Mouse (Mus musculus) forebrain, embryonic 15.5 days (tissue): ENCODE measurements around the gene Paxx. TPM values are rescaled to one million over a fixed set of nuclear protein-coding genes. Genes with fewer than 3 reads are reported as not detected.
"Not testable (repeated sequence)": the region's sequence is repeated elsewhere in the genome, so short reads cannot be mapped to it uniquely, and the experiment has no call there.

ENCODE experiments used
- ATAC-seq: fragments of 200-750 bp; cut with Nextera tagmentation; replicated peaks from 2 replicates; pipeline ENCODE4 v1.8.0; 2017; ENCODE audit warnings: mild to moderate bottlenecking, moderate TSS enrichment, moderate library complexity
- H3K27ac ChIP-seq: fragments of 300-500 bp; sonication (generic); replicated peaks from 2 replicates; pipeline ENCODE4 v1.5.1; 2015; ENCODE audit warnings: mild to moderate bottlenecking, inconsistent platforms
- H3K27me3 ChIP-seq: fragments of 300-500 bp; sonication (generic); 2 replicates; pipeline ENCODE4 v1.6.1; 2015; ENCODE audit warnings: inconsistent platforms
- H3K36me3 ChIP-seq: fragments of 300-500 bp; sonication (generic); 2 replicates; pipeline ENCODE4 v1.6.1; 2015; ENCODE audit warnings: mild to moderate bottlenecking, inconsistent platforms
- H3K4me1 ChIP-seq: fragments of 300-500 bp; sonication (generic); 2 replicates; pipeline ENCODE4 v1.6.1; 2015; ENCODE audit warnings: inconsistent platforms
- H3K4me2 ChIP-seq: fragments of 300-500 bp; sonication (generic); replicated peaks from 2 replicates; pipeline ENCODE4 v1.6.1; 2015; ENCODE audit warnings: mild to moderate bottlenecking, inconsistent platforms
- H3K4me3 ChIP-seq: fragments of 300-500 bp; sonication (generic); 2 replicates; pipeline ENCODE4 v1.5.1; 2015; ENCODE audit warnings: mild to moderate bottlenecking, inconsistent platforms
- H3K9ac ChIP-seq: fragments of 300-500 bp; sonication (generic); replicated peaks from 2 replicates; pipeline ENCODE4 v1.6.1; 2015; ENCODE audit warnings: mild to moderate bottlenecking, inconsistent platforms
- H3K9me3 ChIP-seq: fragments of 300-500 bp; sonication (generic); 2 replicates; pipeline ENCODE4 v1.6.1; 2016; ENCODE audit warnings: inconsistent platforms
- WGBS: fragments of 180-500 bp; shearing (Covaris S2); methylation state at CpG from one replicate; pipeline ENCODE4 v1.1.7; 2015; ENCODE audit warnings: mixed read lengths; 5-methylcytosine and 5-hydroxymethylcytosine counted together
- microRNA-seq: library from miRNA; unstranded; fragments of <30 nt; microRNA quantifications from one replicate; pipeline ENCODE4, GENCODE M21; 2016
- polyA plus RNA-seq: library from polyadenylated mRNA; unstranded; fragments of >200 nt; fragmentation: Nextera tagmentation; extraction: Ambion mirVana; gene quantifications from 2 replicates; pipeline ENCODE4 v1.2.1, GENCODE M21; 2015

Gene Paxx
- polyA plus RNA-seq, 1 experiment from 2014 or later, result 101 TPM

GRCm38 (mm10) chr2:25417426-25417825 lies 43.5 kb downstream of the Paxx start:
- H3K4me3 ChIP-seq, result no peak overlapping the region
- H3K27ac ChIP-seq, result no peak overlapping the region
- H3K36me3 ChIP-seq, result no peaks in the 10 kb centered on the region
- 10% methylated on average over 3 of the region's 3 CpGs for WGBS
- no peaks in the 10 kb centered on the region for H3K27me3 ChIP-seq
- no peaks in the 10 kb centered on the region for H3K4me1 ChIP-seq
- no peak for ATAC-seq
- no peaks in the 10 kb centered on the region for H3K9me3 ChIP-seq
- H3K4me2 ChIP-seq, result no peak overlapping the region
- H3K9ac ChIP-seq, result no peak overlapping the region

GRCm38 (mm10) chr2:25413436-25413835 lies 47.5 kb downstream of the Paxx start:
- not testable (repeated sequence) for H3K4me2 ChIP-seq, ATAC-seq, H3K9ac ChIP-seq, H3K4me3 ChIP-seq, H3K27me3 ChIP-seq, H3K27ac ChIP-seq, H3K9me3 ChIP-seq, H3K4me1 ChIP-seq
- peaks cover 29% of the 10 kb centered on the region for H3K36me3 ChIP-seq

GRCm38 (mm10) chr2:25408908-25409307 lies 52.0 kb downstream of the Paxx start:
- Histone ChIP-seq H3K9me3 (no peaks in the 10 kb centered on the region), H3K4me3 (no peak overlapping the region), H3K4me2 (no peak overlapping the region), H3K27me3 (no peaks in the 10 kb centered on the region), H3K9ac (no peak overlapping the region), H3K27ac (no peak overlapping the region), H3K36me3 (peaks cover 42% of the 10 kb centered on the region), H3K4me1 (peaks cover 25% of the 10 kb centered on the region)
- ATAC-seq, result no peak
- WGBS, result 91% methylated on average over 10 of the region's 10 CpGs

Small RNAs within 50 kb of the gene (microRNA-seq; reads per million reads assigned to microRNA genes)
- not detected for gene Mir3087

Other genes starting within 250 kb of the Paxx start
- 96.7 and 102 TPM in 2 replicates for gene Nelfb, start 249.6 kb downstream of the Paxx start, polyA plus RNA-seq
- not detected in 2 replicates for gene Stpg3, start 246.5 kb downstream of the Paxx start, polyA plus RNA-seq
- 1.2 TPM in 1 of 2 replicates, not detected in the other for gene Fam166a, start 242.3 kb downstream of the Paxx start, polyA plus RNA-seq
- gene Tubb4b, start 236.4 kb downstream of the Paxx start, polyA plus RNA-seq, result 399 and 409 TPM in 2 replicates
- gene Slc34a3, start 226.7 kb downstream of the Paxx start, polyA plus RNA-seq, result not detected in 2 replicates
- gene Rnf224, start 224.3 kb downstream of the Paxx start, polyA plus RNA-seq, result not detected in 2 replicates
- 79.1 and 80.4 TPM in 2 replicates for gene Rnf208, start 218.8 kb downstream of the Paxx start, polyA plus RNA-seq
- gene Cysrt1, start 218.6 kb downstream of the Paxx start, polyA plus RNA-seq, result 0.20 TPM in 1 of 2 replicates, not detected in the other
- 6.5 and 6.8 TPM in 2 replicates for gene AL732309.1, start 214.2 kb downstream of the Paxx start, polyA plus RNA-seq
- 16.4 and 19.7 TPM in 2 replicates for gene Tmem203, start 205.7 kb downstream of the Paxx start, polyA plus RNA-seq
- 15.6 and 16.5 TPM in 2 replicates for gene Tprn, start 198.5 kb downstream of the Paxx start, polyA plus RNA-seq
- gene Ssna1, start 188.7 kb downstream of the Paxx start, polyA plus RNA-seq, result 209 and 225 TPM in 2 replicates
- 148 and 150 TPM in 2 replicates for gene Anapc2, start 188.6 kb downstream of the Paxx start, polyA plus RNA-seq
- gene Tmem210, start 172.9 kb downstream of the Paxx start, polyA plus RNA-seq, result not detected in 2 replicates
- gene Lrrc26, start 171.2 kb downstream of the Paxx start, polyA plus RNA-seq, result not detected in 2 replicates
- gene Grin1, start 141.9 kb downstream of the Paxx start, polyA plus RNA-seq, result 19.1 and 21.5 TPM in 2 replicates
- 52.6 and 61.1 TPM in 2 replicates for gene Man1b1, start 128.8 kb downstream of the Paxx start, polyA plus RNA-seq
- gene Dpp7, start 104.7 kb downstream of the Paxx start, polyA plus RNA-seq, result 25.5 and 29.3 TPM in 2 replicates
- gene Uap1l1, start 95.4 kb downstream of the Paxx start, polyA plus RNA-seq, result 4.1 and 5.1 TPM in 2 replicates
- 31.9 and 32.6 TPM in 2 replicates for gene Sapcd2, start 88.8 kb downstream of the Paxx start, polyA plus RNA-seq
- 3.6 and 4.8 TPM in 2 replicates for gene Entpd2, start 65.2 kb downstream of the Paxx start, polyA plus RNA-seq
- 406 and 408 TPM in 2 replicates for gene Npdc1, start 61.7 kb downstream of the Paxx start, polyA plus RNA-seq
- gene Fut7, start 37.8 kb downstream of the Paxx start, polyA plus RNA-seq, result 0.20 TPM in 1 of 2 replicates, not detected in the other
- 11.6 and 14.1 TPM in 2 replicates for gene Abca2, start 32.4 kb downstream of the Paxx start, polyA plus RNA-seq
- 3.3 and 3.4 TPM in 2 replicates for gene Clic3, start 4.3 kb downstream of the Paxx start, polyA plus RNA-seq
- gene Ptgds, start 9.0 kb upstream of the Paxx start, polyA plus RNA-seq, result 112 and 123 TPM in 2 replicates
- not detected in 2 replicates for gene Lcn12, start 32.8 kb upstream of the Paxx start, polyA plus RNA-seq
- gene Fbxw5, start 39.7 kb upstream of the Paxx start, polyA plus RNA-seq, result 128 and 130 TPM in 2 replicates
- gene C8g, start 40.6 kb upstream of the Paxx start, polyA plus RNA-seq, result 3.4 and 4.7 TPM in 2 replicates
- 28.2 and 28.6 TPM in 2 replicates for gene Traf2, start 85.8 kb upstream of the Paxx start, polyA plus RNA-seq
- gene Edf1, start 96.8 kb upstream of the Paxx start, polyA plus RNA-seq, result 368 and 393 TPM in 2 replicates
- 4.2 and 5.3 TPM in 2 replicates for gene Mamdc4, start 113.8 kb upstream of the Paxx start, polyA plus RNA-seq
- 151 and 158 TPM in 2 replicates for gene Phpt1, start 114.1 kb upstream of the Paxx start, polyA plus RNA-seq
- 5.5 and 5.9 TPM in 2 replicates for gene Ajm1, start 120.7 kb upstream of the Paxx start, polyA plus RNA-seq
- 78.8 and 81.1 TPM in 2 replicates for gene Rabl6, start 147.4 kb upstream of the Paxx start, polyA plus RNA-seq
- gene Ccdc183, start 156.6 kb upstream of the Paxx start, polyA plus RNA-seq, result 0.14 and 0.20 TPM in 2 replicates
- gene Tmem141, start 160.9 kb upstream of the Paxx start, polyA plus RNA-seq, result 23.8 and 25.0 TPM in 2 replicates
- 2.2 and 2.7 TPM in 2 replicates for gene Fcna, start 166.9 kb upstream of the Paxx start, polyA plus RNA-seq
- gene Lcn8, start 192.0 kb upstream of the Paxx start, polyA plus RNA-seq, result not detected in 2 replicates
- gene Lcn5, start 196.9 kb upstream of the Paxx start, polyA plus RNA-seq, result not detected in 2 replicates
- not detected in 2 replicates for gene Lcn6, start 215.7 kb upstream of the Paxx start, polyA plus RNA-seq
- gene Lcn10, start 221.6 kb upstream of the Paxx start, polyA plus RNA-seq, result not detected in 2 replicates
- not detected in 2 replicates for gene Obp2a, start 238.9 kb upstream of the Paxx start, polyA plus RNA-seq
- 115 TPM in 2 replicates for gene Bmyc, start 245.6 kb upstream of the Paxx start, polyA plus RNA-seq